In the genomic region with DNA sequence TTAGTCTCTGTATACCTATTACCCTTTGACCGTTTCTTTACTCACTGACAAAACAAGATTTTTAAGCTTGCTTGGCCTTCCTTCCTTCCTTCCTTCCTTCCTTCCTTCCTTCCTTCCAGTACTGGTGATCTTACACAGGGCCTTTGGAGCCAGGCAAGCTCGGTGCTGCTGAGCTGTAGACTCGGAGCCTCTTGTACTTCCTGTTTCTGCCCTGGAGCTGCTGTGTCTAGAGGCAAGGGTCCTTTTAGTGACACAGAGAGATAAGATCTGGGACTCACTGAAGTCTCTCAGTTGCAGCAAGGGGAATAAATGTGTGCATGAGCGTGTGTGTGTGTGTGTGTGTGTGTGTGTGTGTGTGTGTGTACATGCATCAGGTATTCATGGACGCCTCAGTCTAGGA, we compare ENCODE assay signal across 1 mouse cellular context.
TF ChIP-seq lines count a peak whose summit lies in the region.

No protein-coding gene starts in this region.

TF ChIP-seq in MEL, 35 proteins besides CTCF, POLR2A, EP300 and RAD21:
- TF ChIP-seq POLR2AphosphoS5 (IDR thresholded peaks at IDR 0.05; ENCODE audit: borderline replicate concordance, low read depth, low read length) (no peak), GATA1 (IDR thresholded peaks at IDR 0.05; ENCODE audit: low read depth, low read length) (0 out of 2 replicates have a peak, but pooled peaks have one; percentile 30), ELF1 (IDR thresholded peaks at IDR 0.05; ENCODE audit: low read depth, low read length) (peak; percentile 58)
